16 mouse cellular contexts compared by ENCODE assay signal in genomic region chr10:7267903-7268302, GRCm38 (mm10). TPM values are rescaled to one million over a fixed set of nuclear protein-coding genes. Genes with fewer than 3 reads are reported as not detected.
DNase-seq lines count a peak whose midpoint lies in the region; ATAC-seq and TF ChIP-seq lines count a peak whose summit lies in the region.
"Had no signal": no experiment of that assay in that cellular context is flagged by ENCODE, and none has a peak within 500 bp of the region (broad histone marks: within the 10 kb centered on the region; RNA-seq: fewer than 3 reads in every experiment).

No protein-coding gene starts in this region.

- H3K4me3 ChIP-seq in hindbrain, embryonic 15.5 days, result no peak overlapping the region
- H3K4me3 ChIP-seq in hindbrain, embryonic 11.5 days (ENCODE audit: low read depth, low read length), result no peak overlapping the region
- no peak overlapping the region for H3K4me3 ChIP-seq in liver, embryonic 12.5 days
- H3K4me3 ChIP-seq: lung, embryonic 15.5 days; midbrain, embryonic 13.5 days; myocyte had no signal

- no peaks in the 10 kb centered on the region for H3K36me3 ChIP-seq in hindbrain, embryonic 15.5 days
- H3K36me3 ChIP-seq in hindbrain, embryonic 11.5 days (ENCODE audit: control insufficient read depth, insufficient read depth, low read length), result no peaks in the 10 kb centered on the region
- no peaks in the 10 kb centered on the region for H3K36me3 ChIP-seq in liver, embryonic 12.5 days
- H3K36me3 ChIP-seq: G1E; lung, embryonic 15.5 days; midbrain, embryonic 13.5 days had no signal

- no peak overlapping the region for H3K27ac ChIP-seq in hindbrain, embryonic 15.5 days (replicated peaks)
- H3K27ac ChIP-seq in hindbrain, embryonic 11.5 days (ENCODE audit: low read depth, low read length), result no peak overlapping the region
- no peak overlapping the region for H3K27ac ChIP-seq in liver, embryonic 12.5 days
- H3K27ac ChIP-seq: lung, embryonic 15.5 days; midbrain, embryonic 13.5 days had no signal

- H3K9me3 ChIP-seq in hindbrain, embryonic 15.5 days, result no peaks in the 10 kb centered on the region
- no peaks in the 10 kb centered on the region for H3K9me3 ChIP-seq in hindbrain, embryonic 11.5 days (ENCODE audit: control insufficient read depth, low read length)
- no peaks in the 10 kb centered on the region for H3K9me3 ChIP-seq in liver, embryonic 12.5 days (replicated peaks)
- H3K9me3 ChIP-seq: G1E; lung, embryonic 15.5 days; midbrain, embryonic 13.5 days had no signal

- no peak for TF ChIP-seq POLR2A in brain, embryonic 14.5 days (IDR thresholded peaks at IDR 0.05; ENCODE audit: borderline replicate concordance, extremely low read depth, insufficient read depth, insufficient read length, poor library complexity, severe bottlenecking)

- peak; percentile 61 for ATAC-seq in hindbrain, embryonic 15.5 days (ENCODE audit: low FRiP score, low read depth)
- ATAC-seq in hindbrain, embryonic 11.5 days (ENCODE audit: low FRiP score), result no peak
- no peak for ATAC-seq in liver, embryonic 12.5 days
- ATAC-seq: midbrain, embryonic 13.5 days had no signal

- H3K27me3 ChIP-seq in hindbrain, embryonic 15.5 days, result no peaks in the 10 kb centered on the region
- H3K27me3 ChIP-seq in hindbrain, embryonic 11.5 days (ENCODE audit: control insufficient read depth, insufficient read depth, low read length), result no peaks in the 10 kb centered on the region
- H3K27me3 ChIP-seq in liver, embryonic 12.5 days (replicated peaks), result no peaks in the 10 kb centered on the region
- H3K27me3 ChIP-seq: lung, embryonic 15.5 days; midbrain, embryonic 13.5 days had no signal

- no peak overlapping the region for H3K4me2 ChIP-seq in hindbrain, embryonic 15.5 days
- no peak overlapping the region for H3K4me2 ChIP-seq in hindbrain, embryonic 11.5 days (replicated peaks; ENCODE audit: low read depth, low read length)
- no peak overlapping the region for H3K4me2 ChIP-seq in liver, embryonic 12.5 days
- H3K4me2 ChIP-seq: liver, embryonic 11.5 days; lung, embryonic 15.5 days; midbrain, embryonic 13.5 days had no signal

- 0 out of 2 replicates have a peak, but pooled peaks cover 3% of the 10 kb centered on the region for H3K4me1 ChIP-seq in hindbrain, embryonic 15.5 days (replicated peaks)
- no peaks in the 10 kb centered on the region; the same call in 1 of the 2 replicates for H3K4me1 ChIP-seq in hindbrain, embryonic 11.5 days (replicated peaks; ENCODE audit: control insufficient read depth, insufficient read depth, low read length)
- no peaks in the 10 kb centered on the region for H3K4me1 ChIP-seq in liver, embryonic 12.5 days

- 86% methylated on average over 4 of the region's 4 CpGs for WGBS in hindbrain, embryonic 15.5 days
- 85% methylated on average over 4 of the region's 4 CpGs for WGBS in hindbrain, embryonic 11.5 days
- WGBS in liver, embryonic 12.5 days (ENCODE audit: insufficient replicate concordance), result 82% methylated on average over 4 of the region's 4 CpGs

- no peak for DNase-seq in hindbrain, embryonic 11.5 days (ENCODE audit: low spot score)
- DNase-seq in brain, embryonic 14.5 days (ENCODE audit: low read depth), result peak; percentile 40
- DNase-seq in cerebellum, adult 11 months, result peak; percentile 72
- DNase-seq in cerebellum, postnatal 14 days, result peak; percentile 68 to 82
- DNase-seq in thymus, postnatal 4 days, result no peak
- DNase-seq in lung, adult 18-20 months, result no peak
- DNase-seq: gastrocnemius, postnatal 36 days; kidney, adult 11 months; kidney, postnatal 36 days had no signal

- no peak for TF ChIP-seq CTCF in brain, embryonic 14.5 days (IDR thresholded peaks at IDR 0.05; ENCODE audit: borderline replicate concordance, extremely low read depth, insufficient read depth, insufficient read length)

- H3K9ac ChIP-seq in hindbrain, embryonic 15.5 days, result no peak overlapping the region
- H3K9ac ChIP-seq in hindbrain, embryonic 11.5 days (ENCODE audit: low read depth, low read length), result no peak overlapping the region
- H3K9ac ChIP-seq in liver, embryonic 12.5 days, result no peak overlapping the region
- H3K9ac ChIP-seq: lung, embryonic 15.5 days; midbrain, embryonic 13.5 days had no signal

RNA-seq across cellular contexts. Expression of gene Cnksr3, which starts 55.9 kb away (rescaled TPM):
- polyA plus RNA-seq in hindbrain, embryonic 15.5 days (2015; fragmentation: Nextera tagmentation; extraction: Ambion mirVana), result 2.8 and 3.6 TPM in 2 replicates
- 5.9 and 6.3 TPM in 2 replicates for polyA plus RNA-seq in hindbrain, embryonic 11.5 days (2014; fragmentation: Nextera tagmentation; extraction: Ambion mirVana)
- 3.8 and 3.9 TPM in 2 replicates for polyA plus RNA-seq in brain, embryonic 14.5 days (2012; rRNA removed)
- polyA plus RNA-seq in liver, embryonic 12.5 days (2016; fragmentation: Nextera tagmentation; extraction: Ambion mirVana), result 4.8 and 5.3 TPM in 2 replicates
- polyA plus RNA-seq: G1E had no signal

Comparison
In these comparisons a context has a peak if more than half of its experiments do, and no peak if none do; other contexts are left out.
1. DNase-seq: peak in brain, embryonic 14.5 days (single experiment), cerebellum, adult 11 months (single experiment) and cerebellum, postnatal 14 days (2 of 2); none in hindbrain, embryonic 11.5 days (single experiment), thymus, postnatal 4 days (single experiment) and lung, adult 18-20 months (0 of 2).